Mouse (Mus musculus) G1E (cell line): ENCODE measurements around the gene Nlrp9b. TPM values are rescaled to one million over a fixed set of nuclear protein-coding genes. Genes with fewer than 3 reads are reported as not detected.

Experiments
- ATAC-seq: 2 replicates; pipeline ENCODE4 v1.8.0; 2016; ENCODE audit warnings: mild to moderate bottlenecking; ENCODE audit not compliant: insufficient number of reproducible peaks, poor library complexity, low FRiP score, severe bottlenecking; ENCODE audit errors: extremely low read depth
- DNase-seq: peaks from one replicate; pipeline ENCODE4 v3.0.0; 2012; ENCODE audit warnings: low spot score
- H3K27me3 ChIP-seq: 2 replicates; pipeline ENCODE4 v1.6.1; 2012; ENCODE audit warnings: mild to moderate bottlenecking, low read length, inconsistent platforms; ENCODE audit not compliant: insufficient read depth
- H3K36me3 ChIP-seq: replicated peaks from 2 replicates; pipeline ENCODE3; 2012; ENCODE audit warnings: mild to moderate bottlenecking, inconsistent platforms
- H3K4me1 ChIP-seq: 2 replicates; pipeline ENCODE4 v1.6.1; 2012; ENCODE audit warnings: low read depth, low read length, inconsistent platforms, mixed read lengths; ENCODE audit not compliant: insufficient read depth
- H3K4me3 ChIP-seq: 2 replicates; pipeline ENCODE4 v1.5.1; 2012; ENCODE audit warnings: low read depth, mild to moderate bottlenecking, inconsistent platforms, low read length, moderate library complexity, mixed read lengths
- H3K9me3 ChIP-seq: replicated peaks from 2 replicates; pipeline ENCODE4 v1.6.1; 2012; ENCODE audit warnings: inconsistent platforms
- CTCF ChIP-seq: IDR thresholded peaks from 2 replicates; pipeline ENCODE4 v1.5.1; 2012; ENCODE audit warnings: low read depth, low read length, inconsistent platforms, mixed read lengths
- GATA1 ChIP-seq: IDR thresholded peaks from 2 replicates; pipeline ENCODE4 v1.6.1; 2012; ENCODE audit warnings: borderline replicate concordance, low read length, inconsistent platforms, mixed read lengths
- GATA2 ChIP-seq: IDR thresholded peaks from 2 replicates; pipeline ENCODE4 v1.6.1; 2012; ENCODE audit warnings: low read depth, low read length, inconsistent platforms, borderline replicate concordance
- POLR2AphosphoS5 ChIP-seq: IDR thresholded peaks from 2 replicates; pipeline ENCODE4 v1.6.1; 2012; ENCODE audit warnings: low read depth, low read length, inconsistent platforms; ENCODE audit not compliant: insufficient replicate concordance
- TAL1 ChIP-seq: conservative IDR thresholded peaks from 2 replicates; pipeline ENCODE4 v1.6.1; 2012; ENCODE audit warnings: low read depth, low read length, inconsistent platforms, mixed read lengths
- polyA plus RNA-seq: library from polyadenylated mRNA; stranded (reverse); fragments of >175 nt; gene quantifications from 2 replicates; pipeline ENCODE4 v1.2.3, GENCODE M21; 2012
- total RNA-seq, 2 experiments: library from RNA; stranded (forward) in 1 of 2; stranded (reverse) in 1 of 2; fragments of 200-1000 nt in 1 of 2; fragments of >200 nt in 1 of 2; fragmentation: Nextera tagmentation in 1 of 2; gene quantifications; 2 replicates each; pipeline ENCODE4 v1.2.3; 2014 to 2017

Gene Nlrp9b
- total and polyA plus RNA-seq, 3 experiments: 0.38 TPM; not detected in 2

DNA sequence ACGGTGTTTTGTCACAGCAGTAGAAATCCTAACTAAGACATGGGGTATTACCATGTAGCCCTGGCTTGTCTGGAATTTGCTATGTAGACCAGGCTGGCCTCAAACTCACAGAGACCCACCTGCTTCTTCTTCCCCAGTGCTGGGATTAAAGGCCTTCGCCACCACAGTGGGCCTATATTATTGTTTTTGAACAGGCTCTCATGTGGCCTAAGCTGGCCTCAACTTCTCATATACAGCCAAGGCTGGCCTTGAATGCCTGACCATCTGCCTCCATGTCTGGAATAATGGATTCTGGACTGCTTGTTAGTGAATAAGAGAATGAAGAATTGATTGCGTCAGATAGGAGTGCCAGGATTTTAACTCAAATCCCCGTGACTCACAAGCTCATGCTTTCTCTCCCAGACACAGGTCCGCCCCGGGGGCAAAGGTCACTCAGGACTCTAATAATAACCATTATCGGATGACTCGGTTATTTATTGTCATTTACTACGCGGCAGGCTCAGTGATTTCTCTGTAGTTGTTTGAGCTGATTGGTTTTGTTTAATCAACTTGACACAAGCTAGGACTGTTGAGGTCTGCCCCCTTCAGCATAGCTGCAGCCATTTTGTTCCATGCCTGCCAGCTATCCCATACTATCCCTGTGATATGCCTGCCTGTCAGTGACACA lies 38.8 kb upstream of the Nlrp9b start:
- Histone ChIP-seq H3K4me3 (no peak overlapping the region), H3K4me1 (no peaks in the 10 kb centered on the region), H3K27me3 (no peaks in the 10 kb centered on the region), H3K9me3 (no peaks in the 10 kb centered on the region), H3K36me3 (no peaks in the 10 kb centered on the region)
- TF ChIP-seq CTCF (no peak), GATA1 (no peak), TAL1 (no peak), GATA2 (no peak), POLR2AphosphoS5 (no peak)
- ATAC-seq (no peak), DNase-seq (no peak)

DNA sequence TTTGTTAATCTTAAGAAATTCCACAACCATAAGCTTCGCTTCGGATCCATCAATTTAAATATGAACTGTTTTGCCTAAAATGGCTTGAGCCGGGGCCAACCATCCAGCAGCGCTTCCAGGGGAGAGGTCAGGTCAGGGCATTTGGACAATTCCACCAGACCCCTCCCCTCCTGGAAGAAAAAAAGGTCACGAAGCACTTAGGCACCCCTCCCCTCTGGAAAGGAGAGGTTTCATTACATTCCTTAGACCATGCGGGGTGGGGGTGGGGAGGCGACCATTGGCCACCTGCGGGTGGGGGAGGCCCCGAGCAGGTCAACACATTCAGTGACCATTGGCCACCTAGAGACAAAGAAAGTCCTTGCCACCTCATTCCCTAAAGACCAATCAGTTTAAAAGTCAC lies 38.2 kb upstream of the Nlrp9b start:
- ATAC-seq: no peak
- no peaks in the 10 kb centered on the region for H3K36me3 ChIP-seq
- DNase-seq: no peak
- no peaks in the 10 kb centered on the region for H3K4me1 ChIP-seq
- H3K9me3 ChIP-seq: no peaks in the 10 kb centered on the region
- H3K4me3 ChIP-seq: no peak overlapping the region
- no peaks in the 10 kb centered on the region for H3K27me3 ChIP-seq
- TF ChIP-seq CTCF (no peak), POLR2AphosphoS5 (no peak), TAL1 (no peak), GATA2 (no peak), GATA1 (no peak)

DNA sequence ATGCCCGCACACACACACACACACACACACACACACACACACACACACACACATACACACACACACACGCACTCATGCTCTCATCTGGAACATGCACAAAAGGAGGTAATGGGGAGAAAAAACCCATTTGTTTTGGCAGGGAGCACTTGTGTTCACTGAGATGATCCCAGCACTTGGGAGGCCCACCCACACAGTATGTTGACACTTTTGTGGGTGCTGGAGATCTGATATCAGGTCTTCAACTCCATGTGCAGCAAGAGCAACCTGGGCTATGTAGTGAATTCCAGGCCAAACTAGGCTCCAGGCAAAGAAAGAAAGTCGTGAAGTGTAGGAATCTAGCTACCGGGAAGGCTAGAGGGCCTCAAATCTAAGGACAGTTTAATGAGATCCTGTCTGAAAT lies 35.4 kb upstream of the Nlrp9b start:
- Histone ChIP-seq H3K9me3 (no peaks in the 10 kb centered on the region), H3K4me3 (no peak overlapping the region), H3K4me1 (no peaks in the 10 kb centered on the region), H3K27me3 (no peaks in the 10 kb centered on the region), H3K36me3 (no peaks in the 10 kb centered on the region)
- TF ChIP-seq CTCF (no peak), POLR2AphosphoS5 (no peak), GATA2 (no peak), GATA1 (no peak), TAL1 (no peak)
- ATAC-seq (no peak), DNase-seq (no peak)

DNA sequence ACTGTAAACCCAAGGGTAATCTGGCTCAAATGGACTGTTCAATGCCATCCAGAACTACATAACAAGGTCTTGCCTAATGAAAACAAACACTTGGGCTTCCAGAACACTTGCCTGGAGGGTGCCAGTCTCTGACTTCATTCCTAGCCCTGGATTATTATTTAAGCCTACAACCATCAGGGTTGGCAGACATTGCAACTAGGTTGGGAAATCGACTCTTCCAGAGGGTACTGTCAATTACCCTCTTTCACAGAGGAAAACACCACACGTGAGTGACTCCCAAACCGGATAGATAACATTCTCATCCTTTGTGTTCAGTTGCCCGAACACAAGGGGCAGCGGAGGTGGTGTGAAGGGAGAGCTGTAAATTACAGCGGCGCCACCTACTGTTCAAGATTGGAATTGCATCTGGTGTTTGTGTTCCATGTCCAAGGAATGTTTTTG lies 34.9 kb upstream of the Nlrp9b start:
- no peaks in the 10 kb centered on the region for H3K36me3 ChIP-seq
- no peaks in the 10 kb centered on the region for H3K4me1 ChIP-seq
- H3K4me3 ChIP-seq: no peak overlapping the region
- H3K9me3 ChIP-seq: no peaks in the 10 kb centered on the region
- ATAC-seq (no peak), DNase-seq (no peak)
- TF ChIP-seq POLR2AphosphoS5 (no peak), GATA2 (no peak), CTCF (peak; percentile 14; the same call in 1 of the 2 replicates), TAL1 (no peak), GATA1 (no peak)
- no peaks in the 10 kb centered on the region for H3K27me3 ChIP-seq

DNA sequence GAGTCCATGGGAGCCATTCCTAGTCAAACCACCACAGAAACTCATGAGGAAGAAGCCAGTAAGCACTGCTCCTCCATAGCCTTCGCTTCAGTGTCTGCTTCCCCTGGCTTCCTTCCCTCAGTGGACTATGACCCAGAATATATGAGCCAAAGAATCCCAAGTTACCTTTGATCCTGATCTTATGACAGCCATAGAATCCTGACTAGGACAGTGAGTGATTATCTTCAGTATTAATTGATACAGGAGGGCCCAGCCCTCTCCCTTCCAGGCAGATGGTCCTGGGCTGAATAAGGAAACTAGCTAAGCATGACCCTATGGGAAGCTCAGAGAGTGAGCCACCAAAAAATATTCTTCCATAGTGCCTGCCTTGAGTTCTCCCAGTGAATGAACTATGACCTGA lies 28.8 kb upstream of the Nlrp9b start:
- no peak overlapping the region for H3K4me3 ChIP-seq
- no peaks in the 10 kb centered on the region for H3K27me3 ChIP-seq
- H3K36me3 ChIP-seq: no peaks in the 10 kb centered on the region
- H3K9me3 ChIP-seq: no peaks in the 10 kb centered on the region
- no peaks in the 10 kb centered on the region for H3K4me1 ChIP-seq
- DNase-seq: no peak
- TF ChIP-seq TAL1: no peak
- TF ChIP-seq POLR2AphosphoS5: no peak
- TF ChIP-seq GATA2: no peak
- no peak for TF ChIP-seq CTCF
- TF ChIP-seq GATA1: no peak
- no peak for ATAC-seq

DNA sequence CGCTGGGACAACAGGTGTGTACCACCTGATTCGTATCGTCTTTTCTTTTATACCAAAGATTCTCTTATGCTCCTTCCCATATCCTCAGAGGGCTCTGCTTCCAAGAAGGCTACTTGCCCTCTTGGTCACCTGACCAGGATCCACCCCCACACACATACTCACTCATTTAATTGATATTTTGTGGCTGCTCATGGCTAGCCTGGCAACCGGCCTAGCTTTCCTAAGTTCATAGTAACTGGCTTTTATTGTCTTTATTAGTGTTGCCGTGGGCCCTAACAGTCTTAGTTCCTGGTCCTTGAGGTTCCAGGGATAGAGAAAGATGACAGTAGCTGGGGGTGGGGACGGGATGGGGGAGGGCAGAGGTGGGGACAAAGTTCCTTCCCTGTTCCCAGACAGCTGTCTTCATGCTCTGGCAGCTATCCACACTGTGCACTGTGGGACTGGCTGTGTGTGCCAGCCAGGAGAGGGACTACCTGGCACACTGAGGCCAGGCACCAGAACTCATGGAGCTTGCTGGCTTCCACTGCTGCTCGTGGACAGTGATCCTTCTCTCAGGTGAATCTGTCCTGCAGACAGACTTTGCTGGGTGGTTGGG lies 26.2 kb upstream of the Nlrp9b start, which contains the start of gene Ceacam20:
Gene Ceacam20 (plus strand): TSS at position 428 of the 595 bp plus-strand sequence.
- no peak for TF ChIP-seq GATA2
- TF ChIP-seq CTCF: no peak
- TF ChIP-seq TAL1: no peak
- TF ChIP-seq GATA1: no peak
- TF ChIP-seq POLR2AphosphoS5: no peak

More for the DNA sequence above, 26.2 kb upstream of the Nlrp9b start, which contains the start of gene Ceacam20:
- H3K4me3 ChIP-seq: no peak within 1 kb of the TSS
- H3K4me1 ChIP-seq: no peaks in the 10 kb centered on the region
- H3K9me3 ChIP-seq: peaks cover 4% of the 10 kb centered on the region
- DNase-seq: no peak
- H3K36me3 ChIP-seq: no peaks in the 10 kb centered on the region
- no peaks in the 10 kb centered on the region for H3K27me3 ChIP-seq
- ATAC-seq: no peak
